ENCODE assay signal across 19 mouse cellular contexts in the genomic region with DNA sequence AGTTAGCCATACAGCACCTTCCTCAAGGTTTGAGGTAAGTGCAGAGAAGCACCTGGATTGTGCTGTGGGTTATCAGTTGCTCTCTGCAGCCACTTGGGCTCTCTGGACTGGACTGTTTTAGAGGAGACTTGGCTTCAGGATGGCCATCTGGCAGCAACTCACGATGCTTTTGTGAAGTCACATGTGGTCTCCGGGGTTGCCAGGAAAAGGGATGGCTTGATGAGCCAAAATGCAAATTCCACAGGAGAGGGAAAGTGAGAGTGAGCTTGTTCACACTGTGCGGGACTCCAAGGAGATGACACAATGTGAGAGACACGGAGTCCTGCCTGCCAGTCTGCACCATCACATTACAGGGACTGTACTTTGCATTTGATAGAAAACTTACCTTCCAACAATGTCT. TPM values are rescaled to one million over a fixed set of nuclear protein-coding genes. Genes with fewer than 3 reads are reported as not detected.
DNase-seq lines count a peak whose midpoint lies in the region; ATAC-seq lines count a peak whose summit lies in the region.
"Had no signal": no experiment of that assay in that cellular context is flagged by ENCODE, and none has a peak within 500 bp of the region (broad histone marks: within the 10 kb centered on the region; RNA-seq: fewer than 3 reads in every experiment).

No protein-coding gene starts in this region.

- H3K4me3 ChIP-seq in neural tube, embryonic 13.5 days: no peak overlapping the region
- H3K4me3 ChIP-seq in hindbrain, embryonic 14.5 days (replicated peaks; ENCODE audit: low read length): no peak overlapping the region
- no peak overlapping the region for H3K4me3 ChIP-seq in neural tube, embryonic 15.5 days (replicated peaks)
- no peak overlapping the region for H3K4me3 ChIP-seq in liver, embryonic 11.5 days (ENCODE audit: low read depth, low read length)
- H3K4me3 ChIP-seq: embryonic facial prominence, embryonic 12.5 days; gastrocnemius, adult 2 months; liver, embryonic 12.5 days; lung, embryonic 15.5 days had no signal

- H3K9me3 ChIP-seq in neural tube, embryonic 13.5 days: no peaks in the 10 kb centered on the region
- no peaks in the 10 kb centered on the region for H3K9me3 ChIP-seq in hindbrain, embryonic 14.5 days (ENCODE audit: control insufficient read depth, low read length)
- H3K9me3 ChIP-seq in neural tube, embryonic 15.5 days (replicated peaks): no peaks in the 10 kb centered on the region
- H3K9me3 ChIP-seq in liver, embryonic 11.5 days (ENCODE audit: control insufficient read depth, low read length): no peaks in the 10 kb centered on the region
- H3K9me3 ChIP-seq: embryonic facial prominence, embryonic 12.5 days; liver, embryonic 12.5 days; lung, embryonic 15.5 days had no signal

- 21% methylated on average over 4 of the region's 4 CpGs for WGBS in neural tube, embryonic 13.5 days
- WGBS in hindbrain, embryonic 14.5 days: 13% methylated on average over 4 of the region's 4 CpGs
- WGBS in neural tube, embryonic 15.5 days: 9% methylated on average over 4 of the region's 4 CpGs
- 20% methylated on average over 4 of the region's 4 CpGs for WGBS in liver, embryonic 11.5 days

- H3K27ac ChIP-seq in neural tube, embryonic 13.5 days (replicated peaks): no peak overlapping the region
- H3K27ac ChIP-seq in hindbrain, embryonic 14.5 days: no peak overlapping the region
- no peak overlapping the region for H3K27ac ChIP-seq in neural tube, embryonic 15.5 days (replicated peaks)
- H3K27ac ChIP-seq in liver, embryonic 11.5 days (ENCODE audit: low read depth, low read length): no peak overlapping the region
- H3K27ac ChIP-seq: embryonic facial prominence, embryonic 12.5 days; gastrocnemius, adult 2 months; liver, embryonic 12.5 days; lung, embryonic 15.5 days had no signal

- peak; percentile 76 to 83 for DNase-seq in cerebellum, postnatal 10 days
- no peak for DNase-seq in cerebellum, adult 9-11 months
- DNase-seq in neural tube, embryonic 10.5 days (ENCODE audit: extremely low spot score, low spot score): no peak
- DNase-seq in hindbrain, embryonic 14.5 days (ENCODE audit: low spot score): peak; percentile 67
- DNase-seq in liver, embryonic 11.5 days (ENCODE audit: low spot score): no peak
- DNase-seq in gastrocnemius, adult 18-20 months (ENCODE audit: low spot score): no peak
- DNase-seq: gastrocnemius, adult 2 months had no signal

- no peaks in the 10 kb centered on the region for H3K36me3 ChIP-seq in neural tube, embryonic 13.5 days
- no peaks in the 10 kb centered on the region for H3K36me3 ChIP-seq in hindbrain, embryonic 14.5 days (replicated peaks; ENCODE audit: control insufficient read depth, insufficient read depth)
- H3K36me3 ChIP-seq in neural tube, embryonic 15.5 days: no peaks in the 10 kb centered on the region
- no peaks in the 10 kb centered on the region for H3K36me3 ChIP-seq in liver, embryonic 11.5 days (ENCODE audit: control insufficient read depth, insufficient read depth, low read length)
- H3K36me3 ChIP-seq: embryonic facial prominence, embryonic 12.5 days; liver, embryonic 12.5 days; lung, embryonic 15.5 days had no signal

- ATAC-seq in neural tube, embryonic 13.5 days (ENCODE audit: low read depth): 0 out of 2 replicates have a peak, but pooled peaks have one; percentile 32
- peak; percentile 82 for ATAC-seq in hindbrain, embryonic 14.5 days (ENCODE audit: low FRiP score)
- peak; percentile 47; the same call in 1 of the 2 replicates for ATAC-seq in neural tube, embryonic 15.5 days (ENCODE audit: low FRiP score)
- no peak for ATAC-seq in liver, embryonic 11.5 days (replicated peaks; ENCODE audit: low FRiP score)
- ATAC-seq: intestine, embryonic 16.5 days; liver, embryonic 12.5 days; Patski had no signal

- H3K4me2 ChIP-seq in neural tube, embryonic 13.5 days: no peak overlapping the region
- no peak overlapping the region for H3K4me2 ChIP-seq in hindbrain, embryonic 14.5 days (replicated peaks)
- no peak overlapping the region for H3K4me2 ChIP-seq in neural tube, embryonic 15.5 days
- H3K4me2 ChIP-seq in liver, embryonic 11.5 days: no peak overlapping the region
- H3K4me2 ChIP-seq: embryonic facial prominence, embryonic 12.5 days; liver, embryonic 12.5 days; lung, embryonic 15.5 days had no signal

- peaks cover 90% of the 10 kb centered on the region for H3K27me3 ChIP-seq in neural tube, embryonic 13.5 days
- peaks cover 76% of the 10 kb centered on the region for H3K27me3 ChIP-seq in hindbrain, embryonic 14.5 days (ENCODE audit: control insufficient read depth, insufficient read depth, low read length)
- peaks cover 84% of the 10 kb centered on the region for H3K27me3 ChIP-seq in neural tube, embryonic 15.5 days (replicated peaks)
- H3K27me3 ChIP-seq in liver, embryonic 11.5 days (replicated peaks; ENCODE audit: control insufficient read depth, insufficient read depth, low read length): peaks cover 64% of the 10 kb centered on the region
- H3K27me3 ChIP-seq: CH12.LX had no signal

- H3K9ac ChIP-seq in neural tube, embryonic 13.5 days: no peak overlapping the region
- no peak overlapping the region for H3K9ac ChIP-seq in hindbrain, embryonic 14.5 days
- H3K9ac ChIP-seq in neural tube, embryonic 15.5 days (replicated peaks): no peak overlapping the region
- no peak overlapping the region for H3K9ac ChIP-seq in liver, embryonic 11.5 days (ENCODE audit: low read depth, low read length)
- H3K9ac ChIP-seq: embryonic facial prominence, embryonic 12.5 days; liver, embryonic 12.5 days; lung, embryonic 15.5 days had no signal

- H3K4me1 ChIP-seq in neural tube, embryonic 13.5 days (replicated peaks): peaks cover 6% of the 10 kb centered on the region
- no peaks in the 10 kb centered on the region for H3K4me1 ChIP-seq in hindbrain, embryonic 14.5 days (replicated peaks; ENCODE audit: control insufficient read depth, insufficient read depth, low read length)
- peaks cover 8% of the 10 kb centered on the region for H3K4me1 ChIP-seq in neural tube, embryonic 15.5 days
- H3K4me1 ChIP-seq in liver, embryonic 11.5 days (replicated peaks; ENCODE audit: control insufficient read depth, insufficient read depth, low read length): no peaks in the 10 kb centered on the region; the same call in 1 of the 2 replicates

RNA-seq across cellular contexts. Expression of gene Phox2b, which starts 7.3 kb away (rescaled TPM):
- polyA plus RNA-seq in neural tube, embryonic 13.5 days (2015; fragmentation: Nextera tagmentation; extraction: Ambion mirVana): 0.93 and 2.8 TPM in 2 replicates
- polyA plus RNA-seq in hindbrain, embryonic 14.5 days (2014; fragmentation: Nextera tagmentation; extraction: Ambion mirVana): 24.3 and 27.3 TPM in 2 replicates
- 2.6 and 3.6 TPM in 2 replicates for polyA plus RNA-seq in neural tube, embryonic 15.5 days (2015; fragmentation: Nextera tagmentation; extraction: Ambion mirVana)
- 0.70 and 0.84 TPM in 2 replicates for polyA plus RNA-seq in liver, embryonic 11.5 days (2014; fragmentation: Nextera tagmentation; extraction: Ambion mirVana)
- not detected for total RNA-seq in gastrocnemius, adult 18-20 months (2021)
- total RNA-seq: CH12.LX; gastrocnemius, adult 2 months; layer of hippocampus, adult 8-10 months; left cerebral cortex, postnatal 25 days; megakaryocyte progenitor cell, adult 5-6 weeks had no signal
- polyA plus RNA-seq: Patski; thymus, postnatal 0 days had no signal

Comparison
In these comparisons a context has a peak if more than half of its experiments do, and no peak if none do; other contexts are left out.
1. DNase-seq: peak in cerebellum, postnatal 10 days (2 of 2) and hindbrain, embryonic 14.5 days (single experiment); none in cerebellum, adult 9-11 months (single experiment), neural tube, embryonic 10.5 days (single experiment), liver, embryonic 11.5 days (single experiment) and gastrocnemius, adult 18-20 months (single experiment).